9 mouse cellular contexts compared by ENCODE assay signal in the genomic region with DNA sequence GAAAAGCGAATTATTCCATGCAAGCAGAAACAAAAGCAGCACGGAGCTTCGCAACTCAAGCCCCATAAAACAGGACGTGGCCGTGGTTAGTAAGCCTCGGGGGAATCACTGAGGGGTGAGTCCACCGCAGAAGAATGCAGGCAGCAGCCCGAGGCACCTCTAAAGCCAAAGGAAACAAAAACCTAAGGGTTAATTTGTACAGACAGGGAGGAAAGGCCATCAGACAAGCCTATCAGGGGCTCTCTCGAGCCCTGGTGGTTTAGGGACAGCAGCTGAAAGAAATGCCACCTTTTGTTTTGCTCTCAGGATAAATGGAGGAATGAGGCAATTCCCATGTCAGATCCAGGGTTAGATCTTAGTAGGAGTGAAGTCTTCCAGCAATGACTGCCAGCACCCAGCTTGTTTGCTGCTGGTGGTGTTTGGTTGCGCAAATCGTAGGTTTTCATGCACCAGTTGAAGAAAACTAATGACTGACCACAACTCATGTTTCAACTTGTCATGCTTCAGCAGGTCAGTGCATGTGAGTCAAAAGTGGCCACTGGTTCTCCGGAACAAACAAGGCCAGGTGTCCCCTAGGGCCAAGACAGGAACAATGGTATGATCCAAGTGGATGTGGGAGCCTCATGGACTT.
A peak's percentile ranks its signal among the peaks of the same experiment; 100 is the strongest.
DNase-seq lines count a peak whose midpoint lies in the region; ATAC-seq and TF ChIP-seq lines count a peak whose summit lies in the region.
"Had no signal": no experiment of that assay in that cellular context is flagged by ENCODE, and none has a peak within 500 bp of the region (broad histone marks: within the 10 kb centered on the region; RNA-seq: fewer than 3 reads in every experiment).

No protein-coding gene starts in this region.

- TF ChIP-seq POLR2A in heart, adult 2 months (IDR thresholded peaks at IDR 0.05; ENCODE audit: insufficient read depth, low read depth, low read length): no peak

- H3K4me3 ChIP-seq in neural tube, embryonic 11.5 days (ENCODE audit: low read depth, low read length): no peak overlapping the region
- no peak overlapping the region for H3K4me3 ChIP-seq in heart, adult 2 months

- H3K9me3 ChIP-seq in neural tube, embryonic 11.5 days (ENCODE audit: control insufficient read depth, low read length): no peaks in the 10 kb centered on the region

- DNase-seq in neural tube, embryonic 11.5 days (ENCODE audit: low spot score): no peak
- DNase-seq in neural tube, embryonic 10.5 days (ENCODE audit: extremely low spot score, low spot score): no peak
- DNase-seq in heart, adult 2 months: peak; percentile 52 to 75
- peak; percentile 39 for DNase-seq in kidney, postnatal 14 days
- DNase-seq in urinary bladder, postnatal 4 days (ENCODE audit: low spot score in 2 of 2): peak; percentile 25 to 58
- DNase-seq in B cell, adult 2 months: no peak
- no peak for DNase-seq in right cerebral cortex, adult 18-20 months
- DNase-seq in left cerebral cortex, adult 11 months (ENCODE audit: low spot score): no peak

- H3K9ac ChIP-seq in neural tube, embryonic 11.5 days (ENCODE audit: low read length): peak overlapping the region; percentile 30; the same call in 1 of the 2 replicates
- H3K9ac ChIP-seq in heart, adult 2 months (ENCODE audit: low read depth, low read length): no peak overlapping the region

- no peaks in the 10 kb centered on the region for H3K27me3 ChIP-seq in neural tube, embryonic 11.5 days (ENCODE audit: control insufficient read depth, insufficient read depth, low read length)
- no peaks in the 10 kb centered on the region for H3K27me3 ChIP-seq in heart, adult 2 months (ENCODE audit: control insufficient read depth, insufficient read depth, low read length)

- TF ChIP-seq CTCF in heart, adult 2 months (IDR thresholded peaks at IDR 0.05): no peak

- no peaks in the 10 kb centered on the region for H3K79me2 ChIP-seq in heart, adult 2 months (replicated peaks; ENCODE audit: control insufficient read depth, insufficient read depth, low read length)

- no peak overlapping the region for H3K27ac ChIP-seq in neural tube, embryonic 11.5 days (ENCODE audit: low read depth, low read length)
- peak overlapping the region; percentile 60 for H3K27ac ChIP-seq in heart, adult 2 months
- H3K27ac ChIP-seq: macrophage had no signal

- intact Hi-C loops in heart, adult 2 months (cut with DNase I): no loop called here

- H3K36me3 ChIP-seq in neural tube, embryonic 11.5 days (ENCODE audit: control insufficient read depth, insufficient read depth, low read length): no peaks in the 10 kb centered on the region
- no peaks in the 10 kb centered on the region for H3K36me3 ChIP-seq in heart, adult 2 months (ENCODE audit: control insufficient read depth, insufficient read depth, low read length)

- 0 out of 2 replicates have a peak, but pooled peaks have one; percentile 15 for TF ChIP-seq EP300 in heart, adult 2 months (IDR thresholded peaks at IDR 0.05; ENCODE audit: insufficient read depth, low read depth, low read length)

- peaks cover 5% of the 10 kb centered on the region; the same call in 1 of the 2 replicates for H3K4me1 ChIP-seq in neural tube, embryonic 11.5 days (ENCODE audit: control insufficient read depth, insufficient read depth, low read length)
- H3K4me1 ChIP-seq in heart, adult 2 months (ENCODE audit: control insufficient read depth, insufficient read depth, low read length): peaks cover 2% of the 10 kb centered on the region

- ATAC-seq in neural tube, embryonic 11.5 days (ENCODE audit: insufficient read depth, low FRiP score, low TSS enrichment): no peak

- peak overlapping the region; percentile 10; the same call in 1 of the 2 replicates for H3K4me2 ChIP-seq in neural tube, embryonic 11.5 days (ENCODE audit: low read depth)

- WGBS in neural tube, embryonic 11.5 days: 21% methylated on average over 12 of the region's 12 CpGs
- WGBS in heart, adult 2 months: 33% methylated on average over 12 of the region's 12 CpGs

Comparison
In these comparisons a context has a peak if more than half of its experiments do, and no peak if none do; other contexts are left out.
1. DNase-seq: peak in heart, adult 2 months (2 of 2), kidney, postnatal 14 days (single experiment) and urinary bladder, postnatal 4 days (2 of 2); none in neural tube, embryonic 11.5 days (single experiment), neural tube, embryonic 10.5 days (single experiment), B cell, adult 2 months (0 of 2), right cerebral cortex, adult 18-20 months (single experiment) and left cerebral cortex, adult 11 months (single experiment).